Mouse (Mus musculus) yolk sac, embryonic 10.5 days (tissue): ENCODE measurements at regions not wholly inside any gene's neighbourhood (a gene's known extent, or its start where the extent isn't known, plus 50 kb on each side); places are given as distances from the start of the nearest gene placed in this dataset.
"Not testable (repeated sequence)": the region's sequence is repeated elsewhere in the genome, so short reads cannot be mapped to it uniquely, and the experiment has no call there.

Experiments used
- DNase-seq: peaks from one replicate; pipeline ENCODE4 v3.0.0-alpha.2; 2017; ENCODE audit warnings: low spot score

GRCm38 (mm10) chr1:12025791-12026190 is 611.9 kb downstream of the A830018L16Rik start:
- no peak for DNase-seq

- no peak for DNase-seq
These were observed 613.5 kb downstream of the A830018L16Rik start for GRCm38 (mm10) chr1:12027442-12027841.

- no peak for DNase-seq
These were observed 614.2 kb downstream of the A830018L16Rik start for GRCm38 (mm10) chr1:12028074-12028473.

- no peak for DNase-seq
These were observed 638.1 kb downstream of the A830018L16Rik start for GRCm38 (mm10) chr1:12051931-12052482.

- DNase-seq: no peak
These were observed 642.1 kb downstream of the A830018L16Rik start for GRCm38 (mm10) chr1:12055865-12056560.

- no peak for DNase-seq
These were observed 651.2 kb downstream of the A830018L16Rik start for GRCm38 (mm10) chr1:12065016-12065513.

- no peak for DNase-seq
These were observed 678.9 kb downstream of the A830018L16Rik start for GRCm38 (mm10) chr1:12092564-12093504.

- no peak for DNase-seq
These were observed 701.3 kb downstream of the A830018L16Rik start for GRCm38 (mm10) chr1:12115041-12115828.

- no peak for DNase-seq
These were observed 703.2 kb downstream of the A830018L16Rik start for GRCm38 (mm10) chr1:12117083-12117482.

GRCm38 (mm10) chr1:12120926-12121325 is 707.0 kb downstream of the A830018L16Rik start:
- DNase-seq: no peak

- DNase-seq: not testable (repeated sequence)
These were observed 712.7 kb downstream of the A830018L16Rik start for GRCm38 (mm10) chr1:12126611-12127010.

GRCm38 (mm10) chr1:12170503-12170902 is 756.6 kb downstream of the A830018L16Rik start:
- DNase-seq: no peak

- no peak for DNase-seq
These were observed 775.8 kb downstream of the A830018L16Rik start for GRCm38 (mm10) chr1:12189646-12190233.

GRCm38 (mm10) chr1:12192588-12192987 is 778.7 kb downstream of the A830018L16Rik start:
- no peak for DNase-seq

GRCm38 (mm10) chr1:12231089-12231488 is 817.2 kb downstream of the A830018L16Rik start:
- no peak for DNase-seq

GRCm38 (mm10) chr1:12242090-12242489 is 828.2 kb downstream of the A830018L16Rik start:
- no peak for DNase-seq

GRCm38 (mm10) chr1:12282493-12282892 is 868.6 kb downstream of the A830018L16Rik start:
- DNase-seq: no peak

- DNase-seq: no peak
These were observed 871.6 kb downstream of the A830018L16Rik start for GRCm38 (mm10) chr1:12285551-12285950.

GRCm38 (mm10) chr1:12286026-12286425 is 872.1 kb downstream of the A830018L16Rik start:
- DNase-seq: no peak

GRCm38 (mm10) chr1:12288521-12288920 is 874.6 kb downstream of the A830018L16Rik start:
- no peak for DNase-seq

- DNase-seq: no peak
These were observed 877.9 kb downstream of the A830018L16Rik start for GRCm38 (mm10) chr1:12291787-12292186.
